Mouse (Mus musculus): ENCODE measurements around the gene Magi2.
"Not testable (repeated sequence)": the region's sequence is repeated elsewhere in the genome, so short reads cannot be mapped to it uniquely, and the experiment has no call there.

The Magi2 gene

GRCm38 (mm10) chr5:20415320-20415719, 1188.5 kb downstream of the Magi2 start:
- no peak for DNase-seq

- no peak for DNase-seq
Observed at GRCm38 (mm10) chr5:20417348-20417747, 1190.5 kb downstream of the Magi2 start.

GRCm38 (mm10) chr5:20432148-20432813, 1205.4 kb downstream of the Magi2 start:
- DNase-seq = no peak

DNA sequence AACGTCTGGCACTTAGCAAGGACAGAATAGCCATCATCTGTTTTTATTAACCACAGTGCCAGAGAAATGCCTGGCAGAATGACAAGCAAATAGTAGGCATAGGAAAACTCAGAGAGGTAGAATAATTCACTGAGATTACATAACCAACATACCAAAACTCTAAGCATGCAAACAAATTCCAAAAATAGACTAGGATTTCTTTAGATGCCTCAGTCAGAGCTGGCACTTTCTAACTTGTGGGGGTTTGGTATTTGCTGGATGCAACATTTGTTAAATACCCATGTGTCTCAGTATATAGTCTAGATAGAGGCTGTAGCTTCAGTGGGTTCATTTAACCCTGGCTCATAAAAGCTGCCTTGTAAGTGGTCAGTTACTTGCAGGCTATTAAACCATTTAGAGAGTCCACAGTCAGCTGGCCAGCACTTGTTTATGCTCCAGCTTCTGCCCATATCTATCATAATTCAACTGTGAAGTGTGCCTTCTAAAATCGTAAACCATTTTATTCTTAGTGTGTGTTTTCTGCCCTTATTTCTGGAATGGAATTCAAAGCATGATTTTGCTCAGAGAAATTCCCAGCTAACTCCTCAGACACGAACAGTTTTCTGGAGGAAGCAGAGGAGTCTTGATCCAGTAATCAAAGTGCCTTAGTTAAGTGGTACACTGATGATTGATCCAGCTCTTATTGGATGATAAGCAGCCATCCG, 1219.8 kb downstream of the Magi2 start:
- no peak for DNase-seq

GRCm38 (mm10) chr5:20456106-20456505, 1229.3 kb downstream of the Magi2 start:
- DNase-seq = no peak

DNA sequence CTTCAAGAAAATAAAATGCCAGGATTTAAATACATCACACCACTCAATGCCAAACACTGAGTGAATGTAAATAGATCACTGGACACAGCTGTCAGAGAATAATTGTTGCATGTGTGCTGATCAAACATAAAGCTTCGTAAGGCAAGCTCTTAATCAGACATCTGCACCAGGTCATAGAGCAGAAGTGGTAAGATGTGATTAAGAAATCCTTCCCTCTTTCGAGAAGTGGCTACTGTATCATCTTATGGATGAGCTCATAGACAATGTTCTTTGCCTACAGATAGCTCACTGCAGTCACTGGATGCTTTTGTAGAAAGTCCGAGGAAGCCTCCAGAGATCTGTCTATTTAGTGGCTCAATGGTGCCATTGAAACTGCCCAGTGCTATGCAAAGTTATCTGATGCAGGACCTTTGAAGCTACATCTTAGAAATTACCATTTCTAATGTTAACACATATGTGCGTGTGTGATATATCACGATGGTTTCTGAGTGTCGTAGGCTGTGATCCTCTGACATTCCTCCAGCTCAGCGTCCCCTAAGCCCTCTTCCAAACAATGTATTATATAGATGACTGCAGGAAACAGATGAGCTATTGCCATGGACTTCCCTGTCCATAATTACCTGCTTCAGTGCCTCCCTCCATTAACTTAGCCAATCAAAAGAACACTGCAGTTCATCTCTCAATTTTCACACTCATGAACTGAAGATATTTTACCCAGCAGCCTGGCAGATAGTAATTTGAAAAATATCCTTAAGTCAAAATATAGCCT, 1231.1 kb downstream of the Magi2 start:
- no peak for DNase-seq

DNA sequence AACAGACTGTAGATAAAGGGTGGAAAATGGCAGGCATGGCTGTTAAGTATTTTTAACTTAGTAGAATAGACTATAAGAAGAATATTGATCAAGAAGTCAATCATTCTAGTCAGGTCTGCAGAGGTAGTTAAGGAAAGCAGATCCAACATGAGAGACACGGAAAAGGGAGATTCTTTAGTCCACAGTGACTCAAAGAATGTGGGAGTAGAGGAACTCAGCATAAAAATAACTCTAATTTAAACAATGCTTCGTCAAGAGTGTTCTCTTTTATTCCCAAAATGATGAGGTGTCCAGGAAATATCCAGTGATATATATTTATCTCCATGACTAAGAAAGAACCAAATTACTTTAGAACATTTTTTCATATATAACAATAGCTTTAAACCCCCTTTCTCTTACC, 1234.9 kb downstream of the Magi2 start:
- no peak for DNase-seq

GRCm38 (mm10) chr5:20462376-20462775, 1235.5 kb downstream of the Magi2 start:
- DNase-seq = no peak

DNA sequence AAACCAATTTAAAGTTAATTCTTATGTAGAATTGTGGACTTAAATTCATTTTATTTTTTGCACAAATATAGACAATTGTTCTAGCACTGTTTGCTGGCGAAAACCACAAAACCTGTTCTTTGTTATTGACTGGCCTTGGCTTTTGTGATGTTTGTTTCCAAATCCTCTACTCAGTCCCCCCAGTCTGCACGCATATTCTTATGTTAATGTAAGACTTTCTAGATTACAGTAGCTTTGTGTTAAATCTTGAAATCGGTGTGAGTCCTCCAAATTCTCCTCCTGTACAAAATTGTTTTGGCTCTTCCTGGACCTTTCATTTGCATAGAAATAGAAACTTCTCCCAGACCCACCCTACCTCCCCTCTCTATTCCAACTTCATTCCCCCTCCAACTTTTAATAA, 1242.9 kb downstream of the Magi2 start:
- DNase-seq = no peak

DNA sequence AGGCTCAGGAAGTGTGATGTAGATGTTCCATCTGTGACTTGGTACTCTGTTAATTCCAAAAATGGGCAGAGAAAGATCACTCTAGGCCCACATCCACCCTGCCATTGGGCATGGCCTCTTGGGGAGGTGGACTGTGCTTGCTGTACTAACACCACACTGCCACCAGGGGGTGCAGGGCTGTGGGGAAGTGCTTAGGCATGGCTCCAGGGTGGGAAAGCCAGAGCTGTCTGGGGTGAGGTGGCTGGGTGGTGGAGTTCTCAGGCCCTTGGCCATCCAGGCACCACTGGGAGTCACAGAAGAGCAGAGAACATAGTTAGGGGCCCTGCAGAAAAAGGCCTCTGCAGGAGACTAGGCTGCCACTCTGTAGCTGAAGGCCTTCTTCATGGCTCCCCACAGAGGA, 1243.6 kb downstream of the Magi2 start:
- no peak for DNase-seq

GRCm38 (mm10) chr5:20484505-20484904, 1257.7 kb downstream of the Magi2 start:
- DNase-seq = no peak

DNA sequence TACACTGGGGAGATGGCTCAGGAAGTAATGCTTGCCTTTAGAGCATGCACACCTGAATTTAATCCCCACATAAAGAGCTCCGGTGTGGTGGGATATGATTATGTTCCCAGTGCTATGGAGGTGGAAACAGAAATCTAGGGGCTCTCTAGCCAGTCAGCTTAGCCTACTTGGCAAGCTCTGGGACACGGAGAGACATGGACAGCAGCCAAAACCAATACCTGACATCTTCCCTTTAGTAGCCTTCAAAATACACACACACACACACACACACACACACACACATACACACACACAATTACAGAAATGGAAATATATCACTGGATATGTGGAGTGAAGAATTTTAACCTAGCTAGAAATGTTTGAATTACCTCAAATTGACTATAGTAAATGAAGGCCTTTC, 1265.1 kb downstream of the Magi2 start:
- no peak for DNase-seq

GRCm38 (mm10) chr5:20492679-20493078, 1265.8 kb downstream of the Magi2 start:
- DNase-seq = no peak

DNA sequence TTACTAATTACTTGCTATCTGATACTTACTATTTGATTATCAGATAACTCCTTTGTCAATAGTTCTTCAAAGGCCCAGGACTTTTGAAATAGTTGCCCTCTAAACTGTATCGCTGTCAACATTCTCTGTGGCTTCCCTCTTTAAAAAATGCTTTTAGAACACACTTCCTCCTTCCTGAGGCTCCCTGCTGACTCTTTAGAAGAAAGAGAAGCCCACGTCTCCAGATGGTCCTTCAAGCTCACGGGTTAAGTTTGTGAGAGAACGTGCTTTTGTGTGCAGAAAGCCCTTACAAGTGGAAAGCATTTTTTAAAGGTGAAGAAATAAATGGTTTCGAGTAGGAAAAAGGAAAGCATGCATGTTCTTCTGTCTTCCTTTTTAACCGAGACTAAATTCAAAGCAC, 1267.2 kb downstream of the Magi2 start:
- no peak for DNase-seq

DNA sequence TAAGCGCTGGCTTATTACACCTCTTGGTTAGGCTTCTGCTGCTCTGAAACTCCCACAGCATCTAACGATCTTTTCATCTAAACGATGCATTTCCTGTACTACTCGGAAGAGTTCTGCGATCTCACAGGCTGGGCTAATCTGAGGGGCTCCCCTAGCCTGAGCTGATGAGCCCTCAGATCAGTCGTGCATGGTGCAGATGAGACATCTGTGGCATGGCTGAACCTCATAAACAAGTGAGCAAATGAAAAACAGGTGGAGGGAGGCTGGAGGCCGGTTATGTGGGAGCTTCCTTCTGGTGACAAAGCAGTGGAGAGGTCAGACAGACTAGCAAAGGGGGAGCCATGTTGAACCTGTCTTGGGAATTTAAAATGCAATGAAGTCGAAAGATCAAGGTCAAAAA, 1270.1 kb downstream of the Magi2 start:
- DNase-seq = no peak

DNA sequence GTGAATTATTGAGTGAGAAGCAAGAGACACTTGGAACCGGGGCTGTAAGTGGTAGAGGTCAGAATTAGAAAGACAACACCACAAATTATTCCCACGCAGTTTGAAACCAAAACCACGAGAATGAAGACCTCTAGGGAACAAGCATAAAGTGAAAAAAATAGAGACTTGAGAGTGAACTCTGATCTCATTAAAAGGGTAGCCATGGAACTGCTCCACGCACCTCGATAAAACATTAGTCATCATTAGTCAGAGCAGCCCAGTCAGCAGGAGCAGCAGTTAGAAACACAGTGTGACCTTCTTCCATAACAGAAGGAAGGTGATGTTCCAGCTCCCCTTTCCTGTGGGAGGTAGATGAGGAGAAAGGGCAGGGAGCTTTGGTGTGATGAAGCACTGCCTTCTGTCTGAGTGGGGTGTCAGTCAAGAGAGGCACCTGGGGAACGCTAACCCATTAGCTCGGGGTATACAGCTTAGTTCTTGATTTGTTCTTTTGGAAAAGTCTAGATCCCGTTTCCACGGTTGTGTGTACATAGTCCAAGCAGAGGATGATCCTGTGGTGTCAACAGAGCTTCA, 1272.3 kb downstream of the Magi2 start:
- peak; percentile 39 for DNase-seq

- no peak for DNase-seq
Observed at GRCm38 (mm10) chr5:20508609-20509008, 1281.8 kb downstream of the Magi2 start.

DNA sequence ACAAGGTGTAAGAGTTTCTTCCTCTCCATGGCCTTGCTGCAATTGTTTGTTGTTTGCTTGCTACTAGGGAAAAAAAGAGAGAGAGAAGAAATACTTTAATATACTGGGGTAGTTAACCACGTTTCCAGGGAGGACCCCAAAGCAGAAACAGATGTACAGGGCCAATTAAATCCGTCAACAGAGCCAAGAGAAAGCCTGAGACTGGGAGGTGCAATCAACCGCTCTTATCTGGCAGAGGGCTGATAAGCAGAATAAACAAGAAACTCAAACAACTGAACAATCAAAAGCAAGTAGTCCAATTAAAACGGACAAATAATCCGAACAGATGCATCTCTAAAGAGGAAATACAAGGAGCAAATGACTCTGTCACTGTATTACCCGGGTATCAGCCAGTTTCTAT, 1282.8 kb downstream of the Magi2 start:
- no peak for DNase-seq

DNA sequence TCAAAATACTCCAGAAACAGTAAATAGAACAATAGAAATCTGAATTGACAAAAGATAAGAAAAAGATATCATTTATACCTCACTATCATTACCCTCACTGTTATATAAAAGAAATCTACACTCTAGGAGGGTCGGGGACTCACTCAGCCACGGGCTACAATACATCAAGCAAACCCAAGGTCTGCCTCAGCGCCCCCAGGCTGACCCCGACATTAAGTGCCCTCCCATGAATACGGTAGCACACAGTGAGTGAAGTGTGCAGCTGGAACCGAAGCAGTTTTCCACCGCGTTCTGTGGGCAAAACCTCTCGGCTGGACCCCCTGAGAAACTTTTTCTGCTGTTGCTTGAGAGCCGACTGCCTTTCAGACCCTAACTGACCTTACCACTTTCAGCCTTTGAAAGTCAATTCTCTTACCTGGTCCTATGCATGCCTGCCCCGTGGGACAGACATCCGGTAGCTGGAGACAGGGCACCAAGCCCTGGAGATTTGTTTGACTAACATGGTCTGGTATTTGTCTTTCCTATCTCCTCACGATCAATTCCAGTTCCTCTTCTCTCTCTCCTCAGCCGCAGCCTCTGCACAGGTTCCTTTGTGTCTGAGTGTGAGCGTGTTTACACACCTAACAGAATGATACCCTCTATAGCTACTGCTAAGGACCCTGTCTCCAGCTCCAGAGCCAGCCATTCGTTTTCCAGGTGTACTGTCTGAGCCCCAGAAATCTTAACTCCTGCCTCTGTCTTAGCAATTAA, 1285.7 kb downstream of the Magi2 start:
- DNase-seq = no peak

GRCm38 (mm10) chr5:20521639-20522038, 1294.8 kb downstream of the Magi2 start:
- no peak for DNase-seq

GRCm38 (mm10) chr5:20522047-20522446, 1295.2 kb downstream of the Magi2 start:
- DNase-seq = no peak

GRCm38 (mm10) chr5:20523776-20524175, 1296.9 kb downstream of the Magi2 start:
- no peak for DNase-seq

GRCm38 (mm10) chr5:20526588-20526987, 1299.8 kb downstream of the Magi2 start:
- not testable (repeated sequence) for DNase-seq
